Mouse (Mus musculus): ENCODE results near the gene Rhebl1.
"Not testable (repeated sequence)": the region's sequence is repeated elsewhere in the genome, so short reads cannot be mapped to it uniquely, and the experiment has no call there.

The Rhebl1 gene
- long read RNA-seq, experiment 1, partial matches to known transcripts = 1 of 2 reads
- long read RNA-seq, experiment 1, other reads (novel, unspliced or antisense) = 0 of 2 reads
- long read RNA-seq, experiment 2, partial matches to known transcripts = 1 of 1 reads
- long read RNA-seq, experiment 2, other reads (novel, unspliced or antisense) = 0 of 1 reads

DNA sequence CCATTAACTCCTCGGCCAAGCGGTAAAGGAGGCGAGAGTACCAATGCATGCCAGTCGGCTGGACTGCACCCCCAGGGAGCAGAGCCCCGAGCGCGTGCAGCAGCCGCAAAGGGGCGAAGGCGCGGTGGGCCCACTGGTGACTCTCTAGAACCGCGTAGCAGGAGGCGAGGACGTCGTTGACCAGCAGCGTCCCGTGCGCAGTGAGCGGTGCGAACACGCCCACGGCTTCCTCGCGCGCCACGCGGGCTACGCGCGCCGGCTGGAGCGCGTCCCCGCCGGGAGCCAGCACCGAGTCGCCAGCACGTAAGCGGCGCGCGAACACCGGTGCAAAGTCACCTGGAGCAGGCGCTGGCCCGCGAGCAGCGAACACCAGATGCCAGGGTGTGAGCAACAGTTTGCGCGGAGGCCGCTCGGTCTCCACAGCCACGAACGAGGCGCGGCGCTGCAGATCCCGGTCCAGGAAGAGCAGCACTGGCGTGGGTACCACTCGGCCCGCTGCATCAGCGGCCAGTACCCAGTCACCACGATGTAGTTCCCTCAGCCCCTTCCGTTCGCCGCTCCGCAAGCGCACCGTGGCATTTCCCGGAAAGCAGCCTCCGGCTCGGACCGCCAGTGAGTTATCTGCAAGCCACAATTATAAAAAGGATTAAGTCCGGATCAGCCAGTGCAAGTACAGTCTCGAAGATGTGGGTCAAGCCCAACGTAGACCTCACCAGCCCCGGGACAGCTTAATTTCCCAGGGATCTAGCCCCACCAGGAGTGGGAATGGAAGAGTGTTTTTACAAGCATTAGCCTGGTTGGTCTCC lies at the start of gene Rhebl1:
TSS of gene Rhebl1 (minus strand) at position 601 of the 806 bp plus-strand sequence.
- intact Hi-C loops (cut with DNase I) = loop anchor here (2.0 to 5.0 kb wide), 2 partner anchors 35 to 98 kb away; no protein-coding TSS in a partner anchor

DNA sequence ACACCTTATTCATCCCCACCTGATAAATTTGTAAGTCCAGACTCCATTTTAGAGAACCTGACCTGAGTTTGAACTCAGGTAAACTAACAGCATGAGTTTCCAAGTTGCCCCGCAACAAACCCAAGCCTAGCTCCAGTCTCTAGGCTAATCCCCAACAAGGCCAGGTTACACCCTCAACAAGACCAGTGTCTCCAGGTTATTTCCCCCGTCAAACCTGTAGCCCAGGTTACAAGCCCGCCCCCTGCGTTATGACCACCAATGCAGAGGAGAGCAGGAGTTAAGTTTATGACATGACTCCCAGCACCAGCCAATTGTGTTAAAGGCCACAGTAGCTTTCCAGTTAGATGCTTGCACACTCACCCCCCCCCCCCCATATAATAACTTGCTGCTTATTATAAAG lies 48.8 kb upstream of the Rhebl1 start:
- intact Hi-C loops (cut with DNase I) = no loop called here

DNA sequence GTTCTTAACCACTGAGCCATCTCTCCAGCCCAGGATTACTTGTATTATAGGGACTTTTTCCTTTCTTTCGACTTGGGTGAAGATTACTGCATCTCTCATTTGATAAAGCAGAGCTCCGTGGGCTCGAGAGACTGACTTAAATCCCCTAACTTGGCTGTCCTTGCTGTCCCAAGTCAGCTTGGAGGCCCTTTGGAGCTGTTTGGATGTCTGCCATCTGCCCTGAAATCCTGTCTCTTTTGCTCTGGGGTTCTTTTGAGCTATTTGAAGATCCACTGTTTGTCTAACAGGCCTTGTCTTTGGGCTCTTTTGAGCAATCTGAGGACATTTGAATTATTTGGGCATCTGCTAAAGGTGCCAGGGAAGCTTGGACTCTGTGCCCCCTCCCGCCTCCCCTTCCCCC lies 47.7 kb upstream of the Rhebl1 start:
- intact Hi-C loops (cut with DNase I) = no loop called here

DNA sequence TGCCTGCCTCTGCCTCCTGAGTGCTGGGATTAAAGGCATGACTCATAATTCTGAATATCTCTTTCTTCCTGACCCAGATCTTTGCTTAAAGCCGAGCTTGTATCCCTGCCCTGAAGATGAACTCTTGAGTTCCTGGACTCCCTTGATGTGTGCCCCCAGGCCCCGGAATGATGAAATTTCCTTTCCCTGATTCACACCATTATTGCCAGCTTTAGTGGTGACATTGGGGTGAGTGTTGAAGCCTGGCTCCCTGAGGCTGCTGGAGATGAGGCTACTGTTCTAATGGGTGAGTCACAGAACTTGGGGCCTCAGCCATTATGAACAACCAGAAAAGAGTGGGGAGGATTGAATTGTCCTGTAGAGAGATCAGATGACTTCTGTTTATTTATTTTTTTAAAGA lies 47.2 kb upstream of the Rhebl1 start:
- intact Hi-C loops (cut with DNase I) = no loop called here

- intact Hi-C loops (cut with DNase I) = no loop called here
Observed at GRCm38 (mm10) chr15:98940816-98941215, 46.5 kb upstream of the Rhebl1 start.

GRCm38 (mm10) chr15:98934217-98934839 lies 40.0 kb upstream of the Rhebl1 start, which contains the start of gene Tuba1b:
Gene Tuba1b, minus strand, starts transcription at chr15:98934565.
- intact Hi-C loops (cut with DNase I) = no loop called here

- intact Hi-C loops (cut with DNase I) = no loop called here
Observed at GRCm38 (mm10) chr15:98933833-98934216, 39.5 kb upstream of the Rhebl1 start.

DNA sequence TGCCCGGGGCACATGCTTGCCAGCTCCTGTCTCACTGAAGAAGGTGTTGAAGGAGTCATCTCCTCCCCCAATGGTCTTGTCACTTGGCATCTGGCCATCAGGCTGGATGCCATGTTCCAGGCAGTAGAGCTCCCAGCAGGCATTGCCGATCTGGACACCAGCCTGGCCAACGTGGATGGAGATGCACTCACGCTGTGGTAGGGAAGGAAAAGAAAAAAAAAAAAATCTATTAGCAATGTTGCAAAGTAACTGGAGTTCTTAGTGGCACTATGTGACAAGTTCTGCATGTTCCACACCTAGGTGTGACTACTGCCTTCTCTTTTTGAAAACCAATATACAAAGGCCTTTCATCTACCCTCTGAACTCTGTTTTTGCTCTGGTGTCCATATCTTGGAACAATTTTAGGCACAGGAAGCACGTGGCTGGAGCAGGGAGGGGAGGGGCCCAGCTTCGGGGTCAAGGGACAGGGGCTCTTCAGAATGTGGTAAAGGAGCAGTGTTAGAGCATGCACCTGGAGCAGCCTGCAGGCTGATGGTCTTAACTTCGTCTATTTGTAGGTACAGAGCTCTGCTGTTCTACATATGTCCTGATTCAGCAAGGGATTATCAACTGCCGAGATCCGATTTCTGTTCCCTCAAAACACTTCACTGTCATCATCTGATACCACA lies 38.8 kb upstream of the Rhebl1 start:
- intact Hi-C loops (cut with DNase I) = not testable (repeated sequence)

DNA sequence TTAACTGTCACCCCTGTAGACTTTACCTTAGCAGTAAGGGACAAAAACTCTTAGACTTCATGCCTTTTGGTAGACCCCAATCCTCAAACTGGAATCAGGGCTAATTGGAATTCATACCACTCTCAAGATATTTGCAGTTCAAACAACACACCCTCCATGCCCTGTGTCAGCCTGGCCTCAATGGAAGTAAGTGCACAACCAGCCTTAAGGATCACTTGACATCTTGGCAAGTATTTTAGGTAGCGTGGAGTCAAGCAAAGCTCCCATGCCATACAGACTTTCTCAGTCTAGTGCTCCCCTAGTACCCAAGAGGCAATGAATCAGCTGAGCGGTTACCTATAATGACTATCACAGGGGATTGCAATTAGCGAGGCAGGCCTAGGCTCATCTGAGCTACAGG lies 36.7 kb upstream of the Rhebl1 start:
- intact Hi-C loops (cut with DNase I) = no loop called here

DNA sequence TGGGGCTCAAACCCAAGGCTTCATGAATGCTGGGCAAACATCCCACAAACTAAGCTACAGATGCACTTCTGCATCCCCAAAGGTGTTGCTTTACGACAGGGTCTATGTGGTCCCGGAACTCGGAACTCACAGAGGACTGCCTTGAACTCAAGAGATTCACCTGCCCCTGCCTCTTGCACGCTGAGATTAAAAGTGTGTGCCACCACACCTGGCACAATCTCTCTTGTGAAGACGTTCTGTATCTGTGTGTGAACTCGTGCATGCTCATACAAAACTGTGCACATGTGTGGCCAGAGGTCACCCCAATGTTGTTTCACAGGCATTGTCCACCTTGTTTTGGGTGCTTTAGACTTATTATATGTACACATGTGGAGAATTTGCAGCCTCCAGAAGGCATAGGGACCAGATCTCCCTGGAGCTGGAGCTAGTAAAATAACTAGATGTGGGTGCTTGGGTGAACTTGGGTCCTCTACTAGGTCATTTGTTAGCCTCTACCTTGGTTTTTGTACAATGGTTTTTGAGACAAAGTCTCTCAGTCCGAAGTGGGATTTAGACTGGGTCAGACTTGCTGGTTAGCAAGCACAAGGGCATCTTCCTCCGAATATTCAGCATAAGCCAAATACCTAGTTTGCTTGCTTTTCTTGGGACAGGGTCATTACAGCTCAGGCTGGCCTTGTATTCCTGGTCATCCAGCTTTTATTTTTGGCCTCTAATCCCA lies 35.8 kb upstream of the Rhebl1 start:
- intact Hi-C loops (cut with DNase I) = no loop called here

DNA sequence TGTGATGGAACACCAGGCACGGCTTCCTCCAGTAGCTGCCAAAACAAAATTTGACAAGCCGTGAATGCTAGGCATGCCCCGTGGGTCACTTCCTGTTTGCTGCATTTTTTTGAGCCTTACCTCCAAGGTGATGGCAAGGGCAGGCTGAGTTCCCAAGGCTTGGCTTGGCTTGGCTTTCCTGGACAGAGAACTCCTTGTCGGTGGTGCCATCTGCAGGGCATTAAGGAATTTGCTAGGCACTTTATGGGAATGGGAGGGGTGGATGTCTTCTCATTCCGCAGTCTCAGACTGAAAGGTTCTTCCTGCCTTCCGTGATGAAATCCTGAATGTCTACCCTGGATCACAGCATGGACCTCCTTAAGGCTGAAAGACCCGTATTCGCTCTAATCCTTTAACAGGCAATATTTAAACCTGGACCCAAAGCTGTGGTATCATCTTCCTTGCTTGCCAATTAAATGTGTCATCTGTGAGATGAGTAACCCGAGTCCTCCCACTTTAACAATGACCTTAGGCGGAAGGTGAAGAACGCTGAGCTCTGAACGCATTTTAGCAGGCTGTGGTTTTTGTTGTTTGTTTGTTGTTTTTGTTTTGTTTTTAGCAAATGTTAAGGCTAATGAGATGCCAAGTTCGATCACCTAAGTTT lies 34.4 kb upstream of the Rhebl1 start:
- intact Hi-C loops (cut with DNase I) = loop anchor here (2.0 to 10.0 kb wide), 2 partner anchors 36 to 54 kb away; partner anchors contain the start of gene Kmt2d

GRCm38 (mm10) chr15:98927566-98927965 lies 33.2 kb upstream of the Rhebl1 start:
- intact Hi-C loops (cut with DNase I) = loop anchor here (10.0 kb wide), 1 partner anchor 53 kb away; the partner anchor contains the start of gene Kmt2d

GRCm38 (mm10) chr15:98924682-98925081 lies 30.3 kb upstream of the Rhebl1 start:
- intact Hi-C loops (cut with DNase I) = loop anchor here (10.0 kb wide), 1 partner anchor 50 kb away; the partner anchor contains the start of gene Kmt2d

- intact Hi-C loops (cut with DNase I) = loop anchor here (10.0 kb wide), 1 partner anchor 48 kb away; the partner anchor contains the start of gene Kmt2d
Observed at GRCm38 (mm10) chr15:98923031-98923537, 28.7 kb upstream of the Rhebl1 start.

DNA sequence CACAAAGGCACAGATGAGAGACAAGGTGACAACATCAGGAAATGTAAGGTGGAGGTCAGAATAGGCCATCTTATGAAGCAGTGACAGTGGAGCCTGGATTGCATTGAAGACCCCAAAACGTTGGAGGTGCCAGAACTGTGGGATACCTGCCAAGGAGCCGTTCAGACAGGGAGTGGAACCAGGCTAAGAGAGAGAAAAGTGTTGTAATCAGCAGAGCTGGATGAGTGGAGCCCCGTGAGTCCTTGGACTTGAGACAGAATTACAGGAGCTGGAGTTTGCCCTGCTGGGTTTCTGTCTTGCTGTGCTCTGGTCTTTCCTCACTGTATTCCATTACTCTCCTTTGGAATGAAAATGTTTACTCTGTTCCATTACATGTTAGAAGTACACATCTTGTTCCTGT lies 28.2 kb upstream of the Rhebl1 start:
- intact Hi-C loops (cut with DNase I) = loop anchor here (10.0 kb wide), 1 partner anchor 48 kb away; the partner anchor contains the start of gene Kmt2d

DNA sequence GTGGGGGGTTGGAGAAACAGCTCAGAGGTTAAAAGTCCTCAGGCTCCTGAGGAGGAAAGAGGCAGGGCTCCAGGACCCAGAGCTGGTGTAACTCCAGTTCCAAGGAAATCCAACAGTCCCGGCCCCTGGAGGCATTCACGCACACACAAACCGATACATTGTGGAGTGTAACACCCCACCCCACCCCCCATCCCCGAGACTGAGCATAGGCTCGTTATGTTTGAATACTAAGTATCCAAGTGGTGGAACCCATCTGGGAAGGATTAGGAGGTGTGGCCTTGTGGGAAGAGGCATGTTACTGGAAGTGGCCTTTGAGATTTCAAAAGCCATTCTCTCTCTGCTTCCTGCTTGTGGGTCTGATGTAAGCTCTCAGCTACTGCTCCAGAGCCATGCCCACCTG lies 27.2 kb upstream of the Rhebl1 start:
- intact Hi-C loops (cut with DNase I) = loop anchor here (10.0 kb wide), 1 partner anchor 47 kb away; the partner anchor contains the start of gene Kmt2d

DNA sequence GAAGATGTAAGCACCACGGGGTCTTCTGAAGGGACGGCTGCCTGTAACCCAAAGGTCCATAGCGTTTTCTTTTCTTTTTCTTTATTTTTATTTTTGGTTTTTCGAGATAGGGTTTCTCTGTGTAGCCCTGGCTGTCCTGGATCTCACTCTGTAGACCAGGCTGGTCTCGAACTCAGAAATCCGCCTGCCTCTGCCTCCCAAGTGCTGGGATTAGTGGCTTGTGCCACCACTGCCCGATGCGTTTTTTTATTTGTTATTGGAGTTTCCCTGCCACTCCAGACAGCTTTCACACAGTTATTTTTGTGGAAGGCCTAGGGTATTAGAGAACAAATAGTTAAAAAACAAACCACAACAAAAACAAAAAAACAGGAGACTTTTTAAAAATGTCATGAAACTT lies 24.2 kb upstream of the Rhebl1 start:
- intact Hi-C loops (cut with DNase I) = not testable (repeated sequence)

DNA sequence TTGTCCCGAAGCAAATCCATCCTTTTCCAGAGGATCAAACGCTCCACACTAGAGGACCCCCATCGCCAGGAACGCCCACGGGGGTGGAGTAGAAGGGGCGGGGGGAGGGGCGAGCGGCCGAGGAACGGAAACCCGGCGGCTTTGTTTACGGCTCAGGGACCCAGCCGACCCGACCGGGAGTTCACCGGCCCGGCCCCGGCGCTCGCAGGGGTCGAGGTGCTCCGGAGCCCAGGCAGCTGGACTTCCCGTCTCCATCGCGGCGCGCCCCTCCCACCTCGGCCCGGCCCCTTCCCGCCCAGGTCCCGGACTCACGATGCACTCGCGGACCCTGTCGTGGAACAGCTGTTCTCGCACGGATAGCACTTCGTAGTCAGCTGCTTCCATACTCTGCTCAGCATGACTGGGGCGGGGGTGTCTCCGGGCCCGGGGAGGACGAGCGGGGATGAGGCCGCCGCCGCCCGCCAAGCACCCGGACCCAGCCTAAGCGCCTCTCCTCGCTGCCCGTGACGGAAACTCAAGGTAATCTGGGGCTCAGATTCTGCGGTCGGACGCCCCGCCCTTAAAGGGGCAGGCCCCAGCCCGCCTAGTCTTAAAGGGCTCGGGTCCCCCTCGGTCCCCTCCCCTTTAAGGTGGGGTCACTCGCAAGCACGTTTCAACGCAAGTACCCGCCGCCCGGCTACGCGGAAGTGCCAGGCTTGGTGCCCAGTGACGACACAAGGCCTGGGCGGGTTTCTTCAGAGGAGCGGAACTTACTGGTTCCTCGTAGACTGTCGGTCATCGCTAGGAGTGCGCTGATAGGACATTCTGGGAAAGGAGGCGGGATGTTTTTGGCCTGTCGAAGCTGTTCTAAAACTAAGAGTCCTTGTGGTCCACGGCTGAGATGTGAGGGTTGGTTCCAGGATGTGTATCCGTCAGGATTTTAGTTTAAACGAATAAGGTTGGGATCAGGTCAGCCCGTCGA lies 23.5 kb upstream of the Rhebl1 start, which contains the start of gene Lmbr1l:
TSS of gene Lmbr1l (minus strand) at position 694 of the 961 bp plus-strand sequence.
- intact Hi-C loops (cut with DNase I) = no loop called here

DNA sequence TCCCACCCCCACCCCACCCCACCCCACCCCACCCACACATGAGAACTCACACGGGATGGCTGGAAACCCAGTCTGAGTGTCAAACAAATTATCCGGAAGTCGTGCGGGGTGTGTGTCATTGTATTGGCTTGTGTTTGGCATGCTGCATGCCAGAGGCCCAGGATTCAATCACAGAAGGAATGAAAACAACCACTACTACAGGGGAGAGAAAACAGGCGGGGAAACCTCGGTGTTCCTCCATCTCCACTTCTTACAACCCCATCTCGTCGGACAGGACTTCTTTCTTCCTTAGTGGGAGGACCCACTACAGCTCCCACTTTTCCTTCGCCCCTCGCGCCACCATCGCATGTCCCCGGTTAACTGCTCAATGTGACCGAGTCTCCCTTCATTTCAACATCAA lies 22.8 kb upstream of the Rhebl1 start:
- intact Hi-C loops (cut with DNase I) = no loop called here
